Mouse (Mus musculus) hindbrain, embryonic 16.5 days (tissue): ENCODE measurements around the gene Gipc3. TPM values are rescaled to one million over a fixed set of nuclear protein-coding genes. Genes with fewer than 3 reads are reported as not detected.

Experiments used
- ATAC-seq: fragments of 200-750 bp; cut with Nextera tagmentation; 2 replicates; pipeline ENCODE4 v1.8.0; 2017; ENCODE audit warnings: moderate TSS enrichment, moderate library complexity
- H3K27ac ChIP-seq: fragments of 300-500 bp; sonication (generic); 2 replicates; pipeline ENCODE4 v1.5.1; 2014; ENCODE audit warnings: low read depth, mild to moderate bottlenecking, control low read depth, low read length, moderate library complexity
- H3K27me3 ChIP-seq: fragments of 300-500 bp; sonication (generic); replicated peaks from 2 replicates; pipeline ENCODE4 v1.6.1; 2014; ENCODE audit warnings: low read length; ENCODE audit not compliant: control insufficient read depth, insufficient read depth
- H3K36me3 ChIP-seq: fragments of 300-500 bp; sonication (generic); 2 replicates; pipeline ENCODE4 v1.6.1; 2014; ENCODE audit warnings: mild to moderate bottlenecking, low read length, moderate library complexity, mixed read lengths; ENCODE audit not compliant: control insufficient read depth, insufficient read depth
- H3K4me1 ChIP-seq: fragments of 300-500 bp; sonication (generic); 2 replicates; pipeline ENCODE4 v1.6.1; 2014; ENCODE audit warnings: low read depth, low read length; ENCODE audit not compliant: control insufficient read depth, insufficient read depth
- H3K4me2 ChIP-seq: fragments of 300-500 bp; sonication (generic); 2 replicates; pipeline ENCODE4 v1.6.1; 2014; ENCODE audit warnings: mild to moderate bottlenecking, low read length, control low read depth, moderate library complexity
- H3K4me3 ChIP-seq: fragments of 300-500 bp; sonication (generic); 2 replicates; pipeline ENCODE4 v1.5.1; 2014; ENCODE audit warnings: mild to moderate bottlenecking, low read length, control low read depth, moderate library complexity
- H3K9ac ChIP-seq: fragments of 300-500 bp; sonication (generic); 2 replicates; pipeline ENCODE4 v1.6.1; 2014; ENCODE audit warnings: low read depth, mild to moderate bottlenecking, control low read depth, low read length, moderate library complexity
- H3K9me3 ChIP-seq: fragments of 300-500 bp; sonication (generic); 2 replicates; pipeline ENCODE4 v1.6.1; 2014; ENCODE audit warnings: mild to moderate bottlenecking, low read length, moderate library complexity; ENCODE audit not compliant: control insufficient read depth
- WGBS: fragments of 180-500 bp; shearing (Covaris S2); extraction: QIAGEN DNeasy Blood & Tissue Kit; methylation state at CpG from one replicate; pipeline ENCODE4 v1.1.7; 2014; 5-methylcytosine and 5-hydroxymethylcytosine counted together
- polyA plus RNA-seq: library from polyadenylated mRNA; unstranded; fragments of >200 nt; fragmentation: Nextera tagmentation; extraction: Ambion mirVana; gene quantifications from 2 replicates; pipeline ENCODE4 v1.2.1, GENCODE M21; 2015

Gipc3 gene
- polyA plus RNA-seq, 1 experiment from 2014 or later = not detected

DNA sequence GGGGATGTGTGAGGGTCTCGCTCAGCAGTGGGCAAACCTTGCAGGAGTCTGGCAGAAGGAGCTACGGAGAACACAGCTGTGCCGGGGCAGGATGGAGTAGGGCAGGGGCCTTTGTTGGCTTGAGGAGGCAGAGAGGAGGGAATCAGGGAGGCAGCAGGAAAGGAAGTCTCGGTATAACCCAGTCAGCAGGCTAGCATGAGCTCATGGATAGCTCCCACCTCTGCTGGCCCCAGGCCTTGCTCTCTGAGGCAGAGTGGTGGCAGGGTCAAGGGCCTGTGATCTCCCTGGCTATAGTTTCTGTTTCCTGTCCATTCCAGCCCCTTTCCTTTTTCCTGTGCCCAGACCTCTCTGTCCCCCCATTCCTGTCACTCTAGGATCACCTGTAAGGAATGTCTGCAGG is 40.8 kb downstream of the Gipc3 start:
- H3K9me3 ChIP-seq = no peaks in the 10 kb centered on the region
- peaks cover 10% of the 10 kb centered on the region for H3K36me3 ChIP-seq
- ATAC-seq = no peak
- no peak overlapping the region for H3K4me2 ChIP-seq
- H3K27ac ChIP-seq = peak overlapping the region; percentile 20; the same call in 1 of the 2 replicates
- H3K9ac ChIP-seq = no peak overlapping the region
- peaks cover 23% of the 10 kb centered on the region for H3K4me1 ChIP-seq
- H3K4me3 ChIP-seq = no peak overlapping the region
- WGBS = 66% methylated on average over 4 of the region's 4 CpGs
- H3K27me3 ChIP-seq = no peaks in the 10 kb centered on the region

DNA sequence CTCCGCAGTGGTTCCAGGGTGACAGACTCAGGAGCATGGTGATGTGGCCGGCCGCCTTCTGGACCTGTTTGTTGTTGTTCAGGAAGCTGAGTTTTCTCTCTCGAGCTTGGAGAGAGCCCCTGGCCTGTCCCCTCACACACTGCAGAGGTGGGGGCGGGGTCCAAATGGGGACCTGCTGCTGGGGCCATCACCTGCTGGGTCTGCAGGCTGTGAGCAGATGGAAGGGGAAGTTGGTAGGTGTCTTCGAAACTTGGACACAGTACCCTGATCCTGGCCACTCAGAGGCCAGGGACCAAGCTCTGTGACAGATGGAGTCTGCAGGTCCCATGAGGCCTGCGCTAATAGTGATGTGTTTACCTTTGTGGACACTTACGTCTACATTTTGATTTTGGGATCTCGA is 41.7 kb downstream of the Gipc3 start:
- Histone ChIP-seq H3K9ac (no peak overlapping the region), H3K4me1 (peaks cover 23% of the 10 kb centered on the region), H3K4me2 (no peak overlapping the region), H3K36me3 (peaks cover 2% of the 10 kb centered on the region; the same call in 1 of the 2 replicates), H3K4me3 (no peak overlapping the region), H3K27me3 (no peaks in the 10 kb centered on the region), H3K27ac (no peak overlapping the region), H3K9me3 (no peaks in the 10 kb centered on the region)
- no peak for ATAC-seq
- WGBS = 83% methylated on average over 9 of the region's 9 CpGs

DNA sequence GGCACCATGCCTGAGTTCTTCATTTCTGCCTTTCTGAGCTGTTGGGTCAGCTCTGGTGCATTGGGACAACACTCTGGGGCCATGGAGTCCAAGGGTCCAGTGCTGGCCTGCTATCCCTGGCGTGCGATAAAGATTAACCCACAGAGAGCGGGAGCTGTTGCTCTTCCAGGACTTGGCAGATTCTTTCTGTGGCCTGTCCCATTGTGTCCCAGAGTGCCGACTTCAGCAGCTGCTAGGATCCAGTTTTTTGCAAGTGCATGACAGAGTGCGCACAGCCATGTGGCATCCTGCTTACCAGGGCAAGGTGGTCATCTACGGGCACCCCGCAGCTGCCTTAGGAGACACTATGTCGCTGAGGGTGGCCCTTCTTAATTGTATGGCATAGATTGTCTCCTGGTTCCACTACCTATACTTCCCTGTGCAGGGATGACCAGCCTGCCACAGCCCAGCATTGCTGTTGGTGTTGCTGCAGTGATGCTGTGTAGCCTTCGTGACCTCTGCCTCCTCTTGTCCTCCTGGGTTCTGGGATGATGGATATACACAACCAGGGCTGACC is 42.6 kb downstream of the Gipc3 start:
- 72% methylated on average over 9 of the region's 9 CpGs for WGBS
- peaks cover 27% of the 10 kb centered on the region for H3K4me1 ChIP-seq
- H3K9me3 ChIP-seq = no peaks in the 10 kb centered on the region
- H3K36me3 ChIP-seq = no peaks in the 10 kb centered on the region
- no peak for ATAC-seq
- no peak overlapping the region for H3K27ac ChIP-seq
- no peak overlapping the region for H3K4me3 ChIP-seq
- H3K9ac ChIP-seq = no peak overlapping the region
- H3K4me2 ChIP-seq = no peak overlapping the region
- H3K27me3 ChIP-seq = no peaks in the 10 kb centered on the region

GRCm38 (mm10) chr10:81299585-81300351 is 43.3 kb downstream of the Gipc3 start:
- Histone ChIP-seq H3K27ac (no peak overlapping the region), H3K9ac (no peak overlapping the region), H3K4me1 (peaks cover 33% of the 10 kb centered on the region)

DNA sequence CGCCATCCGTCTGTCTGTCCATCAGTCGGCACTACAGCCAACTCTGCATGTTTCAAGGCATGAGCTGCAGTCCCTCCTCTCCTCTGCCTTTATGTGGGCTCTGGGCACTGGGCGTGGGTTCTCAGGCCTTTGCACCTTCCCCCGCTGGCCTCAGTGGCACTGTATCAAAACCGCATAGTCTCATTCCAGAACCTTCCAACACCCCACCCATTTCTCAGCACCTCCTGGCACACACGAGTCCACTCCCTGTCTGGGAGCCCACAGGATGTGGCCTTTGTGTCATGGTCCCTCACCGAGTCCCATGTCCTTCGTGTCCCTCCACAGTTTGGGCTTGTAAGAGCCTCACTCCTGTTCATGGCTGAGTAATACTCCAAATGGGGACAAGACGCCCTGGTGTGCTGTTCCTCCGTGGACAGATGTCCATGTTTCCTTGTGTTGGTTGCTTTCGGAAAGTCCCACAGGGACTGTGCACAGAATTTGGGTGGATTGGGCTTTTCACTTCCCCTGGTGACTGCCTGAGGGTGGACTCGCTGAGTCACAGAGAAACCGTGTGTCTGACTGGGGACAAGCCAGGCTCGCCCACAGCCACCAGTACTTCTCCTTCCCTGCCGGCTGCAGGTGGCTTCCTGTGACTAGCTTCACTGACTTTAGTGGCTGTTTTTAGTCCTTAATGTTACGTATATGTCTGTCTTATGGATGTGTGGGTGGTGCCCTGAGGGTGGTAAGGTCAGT is 44.5 kb downstream of the Gipc3 start:
- no peak overlapping the region for H3K27ac ChIP-seq
- no peak overlapping the region for H3K9ac ChIP-seq
- no peak overlapping the region for H3K4me2 ChIP-seq
- no peak for ATAC-seq
- peaks cover 37% of the 10 kb centered on the region for H3K4me1 ChIP-seq
- WGBS = 95% methylated on average over 17 of the region's 17 CpGs
- H3K4me3 ChIP-seq = no peak overlapping the region
- no peaks in the 10 kb centered on the region for H3K9me3 ChIP-seq
- H3K36me3 ChIP-seq = no peaks in the 10 kb centered on the region
- no peaks in the 10 kb centered on the region for H3K27me3 ChIP-seq

More at GRCm38 (mm10) chr10:81299585-81300351, 43.3 kb downstream of the Gipc3 start:
- no peak overlapping the region for H3K4me2 ChIP-seq
- H3K4me3 ChIP-seq = no peak overlapping the region
- H3K9me3 ChIP-seq = no peaks in the 10 kb centered on the region
- ATAC-seq = no peak
- WGBS = 90% methylated on average over 14 of the region's 14 CpGs
- H3K36me3 ChIP-seq = no peaks in the 10 kb centered on the region
- H3K27me3 ChIP-seq = no peaks in the 10 kb centered on the region

DNA sequence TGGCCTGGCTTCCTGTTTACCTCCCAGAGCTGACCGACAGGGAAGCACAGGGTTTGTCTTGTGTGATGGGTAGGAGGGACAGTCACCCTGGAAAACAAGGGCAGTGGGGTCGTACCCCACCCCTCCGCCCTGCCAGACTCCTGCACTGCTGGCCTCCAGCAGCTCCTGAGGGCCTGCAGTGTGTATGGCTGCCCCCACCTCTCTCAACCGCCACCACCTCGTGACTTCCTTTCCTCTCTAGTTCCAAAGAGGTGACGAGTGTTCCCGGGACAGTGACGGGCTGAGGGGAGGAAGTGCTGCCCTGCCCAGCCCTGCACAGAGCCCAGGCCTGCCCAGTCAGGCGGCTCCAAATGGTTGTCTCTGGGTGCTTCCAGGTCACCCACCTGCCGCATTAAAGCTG is 45.2 kb downstream of the Gipc3 start:
- Histone ChIP-seq H3K27me3 (no peaks in the 10 kb centered on the region), H3K4me1 (peaks cover 37% of the 10 kb centered on the region), H3K9me3 (no peaks in the 10 kb centered on the region), H3K9ac (no peak overlapping the region; the same call in 1 of the 2 replicates), H3K27ac (peak overlapping the region; percentile 51; the same call in 1 of the 2 replicates), H3K4me2 (no peak overlapping the region), H3K36me3 (no peaks in the 10 kb centered on the region), H3K4me3 (no peak overlapping the region)
- ATAC-seq = no peak
- WGBS = 73% methylated on average over 10 of the region's 10 CpGs

GRCm38 (mm10) chr10:81297246-81297645 is 45.8 kb downstream of the Gipc3 start:
- Histone ChIP-seq H3K27me3 (no peaks in the 10 kb centered on the region), H3K27ac (no peak overlapping the region; the same call in 1 of the 2 replicates), H3K4me2 (no peak overlapping the region), H3K4me3 (no peak overlapping the region), H3K9ac (no peak overlapping the region), H3K36me3 (no peaks in the 10 kb centered on the region), H3K4me1 (peaks cover 33% of the 10 kb centered on the region), H3K9me3 (no peaks in the 10 kb centered on the region)
- no peak for ATAC-seq
- 80% methylated on average over 6 of the region's 6 CpGs for WGBS

DNA sequence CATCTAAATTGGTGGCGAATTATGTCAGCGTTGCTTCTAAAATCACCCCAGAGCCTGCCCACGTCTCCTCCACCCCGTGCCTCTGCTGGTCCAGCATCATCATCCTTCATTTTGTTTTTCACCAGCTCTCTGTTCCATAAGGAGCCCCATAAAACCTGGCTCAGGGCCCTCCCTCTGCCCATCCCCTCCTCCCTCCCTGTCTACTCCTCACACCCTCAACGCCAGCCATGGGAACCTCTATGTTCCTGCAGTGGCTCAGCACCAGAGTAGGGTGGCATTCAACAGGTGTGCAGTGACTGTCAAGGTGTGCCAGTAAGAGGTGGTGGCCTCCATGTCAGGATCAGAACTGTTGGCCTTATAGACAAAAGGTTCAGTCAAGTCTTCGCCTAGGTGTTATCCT is 47.9 kb downstream of the Gipc3 start:
- H3K9ac ChIP-seq = peak overlapping the region; percentile 9; the same call in 1 of the 2 replicates
- WGBS = 94% methylated on average over 6 of the region's 6 CpGs
- H3K4me3 ChIP-seq = no peak overlapping the region
- H3K9me3 ChIP-seq = no peaks in the 10 kb centered on the region
- H3K4me1 ChIP-seq = peaks cover 25% of the 10 kb centered on the region
- ATAC-seq = no peak
- no peak overlapping the region for H3K27ac ChIP-seq
- H3K36me3 ChIP-seq = no peaks in the 10 kb centered on the region
- H3K4me2 ChIP-seq = peak overlapping the region; percentile 96; the same call in 1 of the 2 replicates
- no peaks in the 10 kb centered on the region for H3K27me3 ChIP-seq

GRCm38 (mm10) chr10:81294442-81294841 is 48.6 kb downstream of the Gipc3 start:
- peak overlapping the region; percentile 88 for H3K9ac ChIP-seq
- WGBS = 59% methylated on average over 8 of the region's 8 CpGs
- peaks cover 24% of the 10 kb centered on the region for H3K4me1 ChIP-seq
- H3K9me3 ChIP-seq = no peaks in the 10 kb centered on the region
- H3K4me2 ChIP-seq = peak overlapping the region; percentile 96
- no peak overlapping the region; the same call in 1 of the 2 replicates for H3K27ac ChIP-seq
- no peak for ATAC-seq
- H3K36me3 ChIP-seq = no peaks in the 10 kb centered on the region
- peak overlapping the region; percentile 79 for H3K4me3 ChIP-seq
- H3K27me3 ChIP-seq = 0 out of 2 replicates have a peak, but pooled peaks cover 2% of the 10 kb centered on the region
